Mouse (Mus musculus) myocyte (in vitro differentiated cells): ENCODE results near the gene Itch. TPM values are rescaled to one million over a fixed set of nuclear protein-coding genes. Genes with fewer than 3 reads are reported as not detected.
A peak's percentile ranks its signal among the peaks of the same experiment; 100 is the strongest.

ENCODE experiments used
- H3K27me3 ChIP-seq: one replicate; pipeline ENCODE4 v1.6.1; 2011; ENCODE audit not compliant: control insufficient read depth, insufficient read depth, insufficient read length
- H3K36me3 ChIP-seq: one replicate; pipeline ENCODE4 v1.6.1; 2011; ENCODE audit not compliant: control insufficient read depth, insufficient read depth
- H3K4me2 ChIP-seq: one replicate; pipeline ENCODE4 v1.6.1; 2011; ENCODE audit warnings: low read depth, control low read depth
- H3K4me3 ChIP-seq: one replicate; pipeline ENCODE4 v1.5.1; 2011; ENCODE audit warnings: mild to moderate bottlenecking, control low read depth, moderate library complexity
- H3K79me2 ChIP-seq: one replicate; pipeline ENCODE4 v1.6.1; 2011; ENCODE audit not compliant: control insufficient read depth, insufficient read depth
- H3ac ChIP-seq: one replicate; pipeline ENCODE4 v1.6.1; 2011; ENCODE audit not compliant: control insufficient read depth, insufficient read length
- CEBPB ChIP-seq: IDR thresholded peaks from 2 replicates; pipeline ENCODE4 v1.6.1; 2011; ENCODE audit warnings: mild to moderate bottlenecking, moderate library complexity; ENCODE audit not compliant: poor library complexity, insufficient read depth, severe bottlenecking
- E2F4 ChIP-seq: IDR thresholded peaks from one replicate; pipeline ENCODE4 v1.6.1; 2011; ENCODE audit warnings: mild to moderate bottlenecking, control low read depth, moderate library complexity; ENCODE audit not compliant: insufficient read depth
- MAX ChIP-seq: IDR thresholded peaks from one replicate; pipeline ENCODE4 v1.6.1; 2011; ENCODE audit warnings: low read depth, mild to moderate bottlenecking, control low read depth
- MYOD1 ChIP-seq, 3 experiments: IDR thresholded peaks; one replicate each; pipeline ENCODE4 v1.6.1; 2011; ENCODE audit warnings: control low read depth in 2 of 3, low read depth in 2 of 3, mild to moderate bottlenecking in 2 of 3, moderate library complexity in 1 of 3; ENCODE audit not compliant: insufficient read length in 2 of 3, control insufficient read depth in 1 of 3
- MYOG ChIP-seq, 3 experiments: IDR thresholded peaks; one replicate each; pipeline ENCODE4 v1.6.1; 2011; ENCODE audit warnings: control low read depth in 2 of 3, low read depth in 2 of 3, mild to moderate bottlenecking in 2 of 3; ENCODE audit not compliant: insufficient read length in 2 of 3, control insufficient read depth in 1 of 3, insufficient read depth in 1 of 3
- POLR2A ChIP-seq: IDR thresholded peaks from one replicate; pipeline ENCODE4 v1.6.1; 2011; ENCODE audit warnings: low read depth, mild to moderate bottlenecking, control low read depth, moderate library complexity; ENCODE audit not compliant: insufficient read length
- POLR2AphosphoS2 ChIP-seq: IDR thresholded peaks from one replicate; pipeline ENCODE4 v1.6.1; 2011; ENCODE audit warnings: low read depth, control low read depth; ENCODE audit not compliant: insufficient read length
- REST ChIP-seq: IDR thresholded peaks from one replicate; pipeline ENCODE4 v1.6.1; 2011; ENCODE audit warnings: mild to moderate bottlenecking, control low read depth, moderate library complexity; ENCODE audit not compliant: insufficient read depth, insufficient read length
- SRF ChIP-seq: IDR thresholded peaks from one replicate; pipeline ENCODE4 v1.6.1; 2011; ENCODE audit warnings: low read depth; ENCODE audit not compliant: control insufficient read depth, insufficient read length
- TCF12 ChIP-seq: IDR thresholded peaks from one replicate; pipeline ENCODE4 v1.6.1; 2011; ENCODE audit warnings: mild to moderate bottlenecking, control low read depth; ENCODE audit not compliant: poor library complexity, insufficient read depth, severe bottlenecking
- TCF3 ChIP-seq: IDR thresholded peaks from one replicate; pipeline ENCODE4 v1.6.1; 2011; ENCODE audit warnings: low read depth, control low read depth; ENCODE audit not compliant: insufficient read length
- USF1 ChIP-seq: IDR thresholded peaks from one replicate; pipeline ENCODE4 v1.6.1; 2011; ENCODE audit warnings: low read depth, mild to moderate bottlenecking, control low read depth, moderate library complexity
- polyA plus RNA-seq: library from polyadenylated mRNA; unstranded; fragments of >200 nt; fragmentation: generic; extraction: Trizol; gene quantifications from one replicate; pipeline ENCODE4 v1.2.1, GENCODE M21; 2012; ENCODE audit warnings: missing spikeins

Gene Itch
- polyA plus RNA-seq, 1 experiment, result 8.8 TPM

GRCm38 (mm10) chr2:155248206-155248605, 114.9 kb downstream of the Itch start:
- Histone ChIP-seq H3K27me3 (no peaks in the 10 kb centered on the region), H3K36me3 (peaks cover 46% of the 10 kb centered on the region), H3ac (no peak overlapping the region), H3K4me2 (no peak overlapping the region), H3K4me3 (no peak overlapping the region), H3K79me2 (no peaks in the 10 kb centered on the region)
- no peak for TF ChIP-seq MYOG (IDR thresholded peaks at IDR 0.05; ENCODE audit: control insufficient read depth in 1 of 3, insufficient read depth in 1 of 3, insufficient read length in 2 of 3, low read depth in 2 of 3)
- TF ChIP-seq TCF3, result no peak
- no peak for TF ChIP-seq CEBPB
- no peak for TF ChIP-seq USF1
- no peak for TF ChIP-seq TCF12
- TF ChIP-seq MAX, result no peak

- Histone ChIP-seq H3K79me2 (no peaks in the 10 kb centered on the region), H3K4me3 (no peak overlapping the region), H3K4me2 (no peak overlapping the region), H3ac (no peak overlapping the region), H3K36me3 (peaks cover 42% of the 10 kb centered on the region), H3K27me3 (no peaks in the 10 kb centered on the region)
- TF ChIP-seq MYOD1 (IDR thresholded peaks at IDR 0.05; ENCODE audit: control insufficient read depth in 1 of 3, insufficient read length in 2 of 3, low read depth in 2 of 3), result no peak
- TF ChIP-seq E2F4, result no peak
- no peak for TF ChIP-seq CEBPB
- TF ChIP-seq MAX, result no peak
- TF ChIP-seq USF1, result no peak
- no peak for TF ChIP-seq TCF3
- TF ChIP-seq SRF, result no peak
- no peak for TF ChIP-seq POLR2AphosphoS2
Measured at GRCm38 (mm10) chr2:155248718-155249117, 115.4 kb downstream of the Itch start.

- no peak overlapping the region for H3K4me2 ChIP-seq
- H3K27me3 ChIP-seq, result no peaks in the 10 kb centered on the region
- TF ChIP-seq CEBPB, result no peak
- no peak for TF ChIP-seq POLR2AphosphoS2
- TF ChIP-seq MAX, result no peak
- no peak for TF ChIP-seq TCF3
- no peak for TF ChIP-seq TCF12
- no peak for TF ChIP-seq E2F4
- no peak for TF ChIP-seq SRF
- TF ChIP-seq REST, result no peak
- no peak for TF ChIP-seq USF1
- no peak for TF ChIP-seq POLR2A
- TF ChIP-seq MYOD1 (IDR thresholded peaks at IDR 0.05; ENCODE audit: control insufficient read depth in 1 of 3, insufficient read length in 2 of 3, low read depth in 2 of 3), result no peak
- no peak for TF ChIP-seq MYOG (IDR thresholded peaks at IDR 0.05; ENCODE audit: control insufficient read depth in 1 of 3, insufficient read depth in 1 of 3, insufficient read length in 2 of 3, low read depth in 2 of 3)
- H3ac ChIP-seq, result no peak overlapping the region
- no peak overlapping the region for H3K4me3 ChIP-seq
- H3K36me3 ChIP-seq, result peaks cover 33% of the 10 kb centered on the region
- no peaks in the 10 kb centered on the region for H3K79me2 ChIP-seq
Measured at GRCm38 (mm10) chr2:155249588-155249987, 116.3 kb downstream of the Itch start.

GRCm38 (mm10) chr2:155265526-155265925, 132.2 kb downstream of the Itch start:
- Histone ChIP-seq H3K79me2 (no peaks in the 10 kb centered on the region), H3K4me3 (no peak overlapping the region), H3K36me3 (no peaks in the 10 kb centered on the region), H3ac (no peak overlapping the region), H3K4me2 (peak overlapping the region; percentile 15), H3K27me3 (no peaks in the 10 kb centered on the region)
- TF ChIP-seq E2F4 (no peak), MYOD1 (IDR thresholded peaks at IDR 0.05; ENCODE audit: control insufficient read depth in 1 of 3, insufficient read length in 2 of 3, low read depth in 2 of 3) (peak; percentile 79 to 97 (median 96)), POLR2A (no peak), POLR2AphosphoS2 (no peak), TCF12 (peak; percentile 92), MAX (no peak), TCF3 (peak; percentile 95), MYOG (IDR thresholded peaks at IDR 0.05; ENCODE audit: control insufficient read depth in 1 of 3, insufficient read depth in 1 of 3, insufficient read length in 2 of 3, low read depth in 2 of 3) (peak; percentile 84 to 98 (median 98)), REST (no peak), USF1 (no peak), CEBPB (no peak)

GRCm38 (mm10) chr2:155266896-155267295, 133.6 kb downstream of the Itch start:
- H3K4me3 ChIP-seq, result no peak overlapping the region
- H3K4me2 ChIP-seq, result no peak overlapping the region
- H3K79me2 ChIP-seq, result no peaks in the 10 kb centered on the region
- no peaks in the 10 kb centered on the region for H3K36me3 ChIP-seq
- no peaks in the 10 kb centered on the region for H3K27me3 ChIP-seq
- TF ChIP-seq MAX, result no peak
- no peak for TF ChIP-seq REST
- no peak for TF ChIP-seq E2F4
- no peak for TF ChIP-seq MYOG (IDR thresholded peaks at IDR 0.05; ENCODE audit: control insufficient read depth in 1 of 3, insufficient read depth in 1 of 3, insufficient read length in 2 of 3, low read depth in 2 of 3)
- TF ChIP-seq USF1, result no peak
- TF ChIP-seq TCF12, result no peak
- no peak for TF ChIP-seq TCF3
- no peak for TF ChIP-seq POLR2AphosphoS2
- TF ChIP-seq POLR2A, result no peak
- TF ChIP-seq MYOD1 (IDR thresholded peaks at IDR 0.05; ENCODE audit: control insufficient read depth in 1 of 3, insufficient read length in 2 of 3, low read depth in 2 of 3), result no peak
- TF ChIP-seq SRF, result no peak
- no peak for TF ChIP-seq CEBPB
- H3ac ChIP-seq, result no peak overlapping the region
